Mouse (Mus musculus) neural tube, embryonic 15.5 days (tissue): ENCODE measurements at regions not wholly inside any gene's neighbourhood (a gene's known extent, or its start where the extent isn't known, plus 50 kb on each side); places are given as distances from the start of the nearest gene placed in this dataset.
A peak's percentile ranks its signal among the peaks of the same experiment; 100 is the strongest.
"Not testable (repeated sequence)": the region's sequence is repeated elsewhere in the genome, so short reads cannot be mapped to it uniquely, and the experiment has no call there.

Source experiments
- ATAC-seq: fragments of 200-750 bp; cut with Nextera tagmentation; 2 replicates; pipeline ENCODE4 v1.8.0; 2017; ENCODE audit warnings: mild to moderate bottlenecking, moderate TSS enrichment, moderate library complexity; ENCODE audit not compliant: low FRiP score
- H3K27ac ChIP-seq: fragments of 300-500 bp; sonication (generic); replicated peaks from 2 replicates; pipeline ENCODE4 v1.5.1; 2015; ENCODE audit warnings: mild to moderate bottlenecking, inconsistent platforms
- H3K27me3 ChIP-seq: fragments of 300-500 bp; sonication (generic); replicated peaks from 2 replicates; pipeline ENCODE4 v1.6.1; 2015; ENCODE audit warnings: inconsistent platforms
- H3K36me3 ChIP-seq: fragments of 300-500 bp; sonication (generic); 2 replicates; pipeline ENCODE4 v1.6.1; 2015; ENCODE audit warnings: inconsistent platforms
- H3K4me1 ChIP-seq: fragments of 300-500 bp; sonication (generic); 2 replicates; pipeline ENCODE4 v1.6.1; 2015; ENCODE audit warnings: inconsistent platforms
- H3K4me2 ChIP-seq: fragments of 300-500 bp; sonication (generic); 2 replicates; pipeline ENCODE4 v1.6.1; 2015; ENCODE audit warnings: inconsistent platforms, mild to moderate bottlenecking, moderate library complexity
- H3K4me3 ChIP-seq: fragments of 300-500 bp; sonication (generic); replicated peaks from 2 replicates; pipeline ENCODE4 v1.5.1; 2015; ENCODE audit warnings: mild to moderate bottlenecking, inconsistent platforms
- H3K9ac ChIP-seq: fragments of 300-500 bp; sonication (generic); replicated peaks from 2 replicates; pipeline ENCODE4 v1.6.1; 2015; ENCODE audit warnings: mild to moderate bottlenecking, inconsistent platforms
- H3K9me3 ChIP-seq: fragments of 300-500 bp; sonication (generic); replicated peaks from 2 replicates; pipeline ENCODE4 v1.6.1; 2016; ENCODE audit warnings: inconsistent platforms
- WGBS: fragments of 180-500 bp; shearing (Covaris S2); methylation state at CpG from one replicate; pipeline ENCODE4 v1.1.7; 2015; ENCODE audit warnings: mixed read lengths; 5-methylcytosine and 5-hydroxymethylcytosine counted together

- ATAC-seq = no peak
These were observed 2863.9 kb downstream of the Gm37988 start for GRCm38 (mm10) chr1:7671566-7671965.

GRCm38 (mm10) chr1:7709206-7709605 is 2901.5 kb downstream of the Gm37988 start:
- H3K27ac ChIP-seq, H3K4me3 ChIP-seq, H3K9me3 ChIP-seq, H3K27me3 ChIP-seq, ATAC-seq, H3K4me2 ChIP-seq, H3K4me1 ChIP-seq, H3K9ac ChIP-seq, H3K36me3 ChIP-seq: not testable (repeated sequence)
- WGBS = 88% methylated on average over 6 of the region's 6 CpGs

More at GRCm38 (mm10) chr1:7671566-7671965, 2863.9 kb downstream of the Gm37988 start:
- H3K9me3 ChIP-seq = no peaks in the 10 kb centered on the region
- H3K9ac ChIP-seq = no peak overlapping the region
- H3K4me1 ChIP-seq = no peaks in the 10 kb centered on the region
- H3K36me3 ChIP-seq = no peaks in the 10 kb centered on the region
- H3K27ac ChIP-seq = no peak overlapping the region
- H3K4me3 ChIP-seq = no peak overlapping the region
- H3K27me3 ChIP-seq = no peaks in the 10 kb centered on the region
- no peak overlapping the region for H3K4me2 ChIP-seq

- H3K27me3 ChIP-seq = no peaks in the 10 kb centered on the region
- WGBS = 37% methylated on average over 1 of the region's 1 CpGs
- H3K9me3 ChIP-seq = no peaks in the 10 kb centered on the region
- no peaks in the 10 kb centered on the region for H3K36me3 ChIP-seq
- no peak overlapping the region for H3K4me2 ChIP-seq
- H3K9ac ChIP-seq = no peak overlapping the region
- H3K27ac ChIP-seq = no peak overlapping the region
- no peak overlapping the region for H3K4me3 ChIP-seq
- no peak for ATAC-seq
- H3K4me1 ChIP-seq = no peaks in the 10 kb centered on the region
These were observed 2925.0 kb downstream of the Gm37988 start for GRCm38 (mm10) chr1:7732725-7733124.

- WGBS = 88% methylated on average over 4 of the region's 4 CpGs
These were observed 2929.6 kb downstream of the Gm37988 start for GRCm38 (mm10) chr1:7737331-7737730.

GRCm38 (mm10) chr1:7745887-7746286 is 2938.2 kb downstream of the Gm37988 start:
- Histone ChIP-seq H3K27me3 (no peaks in the 10 kb centered on the region), H3K9me3 (no peaks in the 10 kb centered on the region), H3K4me1 (no peaks in the 10 kb centered on the region), H3K9ac (no peak overlapping the region), H3K4me3 (no peak overlapping the region), H3K27ac (no peak overlapping the region), H3K36me3 (no peaks in the 10 kb centered on the region), H3K4me2 (no peak overlapping the region)
- WGBS = 83% methylated on average over 5 of the region's 5 CpGs
- no peak for ATAC-seq

More at GRCm38 (mm10) chr1:7737331-7737730, 2929.6 kb downstream of the Gm37988 start:
- ATAC-seq = no peak
- no peak overlapping the region for H3K4me3 ChIP-seq
- H3K9me3 ChIP-seq = no peaks in the 10 kb centered on the region
- no peak overlapping the region for H3K27ac ChIP-seq
- no peak overlapping the region for H3K4me2 ChIP-seq
- H3K4me1 ChIP-seq = no peaks in the 10 kb centered on the region
- H3K27me3 ChIP-seq = no peaks in the 10 kb centered on the region
- no peak overlapping the region for H3K9ac ChIP-seq
- no peaks in the 10 kb centered on the region for H3K36me3 ChIP-seq

GRCm38 (mm10) chr1:7776720-7777119 is 2969.0 kb downstream of the Gm37988 start:
- WGBS = 23% methylated on average over 1 of the region's 1 CpGs

GRCm38 (mm10) chr1:7777191-7778044 is 2969.7 kb downstream of the Gm37988 start:
- Histone ChIP-seq H3K27ac (no peak overlapping the region), H3K9me3 (no peaks in the 10 kb centered on the region), H3K4me2 (0 out of 2 replicates have a peak overlapping the region, but pooled peaks have one; percentile 9), H3K4me3 (no peak overlapping the region), H3K27me3 (no peaks in the 10 kb centered on the region), H3K9ac (no peak overlapping the region), H3K4me1 (peaks cover 11% of the 10 kb centered on the region), H3K36me3 (no peaks in the 10 kb centered on the region)
- peak; percentile 28; the same call in 1 of the 2 replicates for ATAC-seq
- WGBS = 9% methylated on average over 11 of the region's 11 CpGs

More at GRCm38 (mm10) chr1:7776720-7777119, 2969.0 kb downstream of the Gm37988 start:
- H3K4me1 ChIP-seq = peaks cover 11% of the 10 kb centered on the region
- no peaks in the 10 kb centered on the region for H3K36me3 ChIP-seq
- H3K4me3 ChIP-seq = no peak overlapping the region
- no peaks in the 10 kb centered on the region for H3K9me3 ChIP-seq
- no peak overlapping the region for H3K4me2 ChIP-seq
- H3K9ac ChIP-seq = no peak overlapping the region
- no peak overlapping the region for H3K27ac ChIP-seq
- H3K27me3 ChIP-seq = no peaks in the 10 kb centered on the region
- ATAC-seq = no peak

- H3K27me3 ChIP-seq, H3K36me3 ChIP-seq, H3K9ac ChIP-seq, H3K4me3 ChIP-seq, H3K9me3 ChIP-seq, ATAC-seq, H3K4me2 ChIP-seq, H3K27ac ChIP-seq: not testable (repeated sequence)
- H3K4me1 ChIP-seq = peaks cover 11% of the 10 kb centered on the region
- 7% methylated on average over 5 of the region's 5 CpGs for WGBS
These were observed 2970.4 kb downstream of the Gm37988 start for GRCm38 (mm10) chr1:7778045-7778565.

GRCm38 (mm10) chr1:7778657-7779056 is 2971.0 kb downstream of the Gm37988 start:
- H3K4me1 ChIP-seq = peaks cover 11% of the 10 kb centered on the region
- no peak overlapping the region for H3K4me2 ChIP-seq
- no peaks in the 10 kb centered on the region for H3K9me3 ChIP-seq
- no peak overlapping the region for H3K4me3 ChIP-seq
- H3K36me3 ChIP-seq = no peaks in the 10 kb centered on the region
- 51% methylated on average over 2 of the region's 2 CpGs for WGBS
- H3K27me3 ChIP-seq = no peaks in the 10 kb centered on the region
- no peak overlapping the region for H3K9ac ChIP-seq
- ATAC-seq = 0 out of 2 replicates have a peak, but pooled peaks have one; percentile 38
- no peak overlapping the region for H3K27ac ChIP-seq

GRCm38 (mm10) chr1:7823969-7824368 is 3016.3 kb downstream of the Gm37988 start:
- H3K36me3 ChIP-seq = no peaks in the 10 kb centered on the region
- H3K4me2 ChIP-seq = no peak overlapping the region
- no peak overlapping the region for H3K9ac ChIP-seq
- no peak overlapping the region for H3K4me3 ChIP-seq
- H3K4me1 ChIP-seq = no peaks in the 10 kb centered on the region
- no peaks in the 10 kb centered on the region for H3K27me3 ChIP-seq
- ATAC-seq = no peak
- 94% methylated on average over 2 of the region's 2 CpGs for WGBS
- H3K9me3 ChIP-seq = no peaks in the 10 kb centered on the region
- no peak overlapping the region for H3K27ac ChIP-seq
